Comparison of ENCODE assay signal across 8 mouse cellular contexts in the genomic region with DNA sequence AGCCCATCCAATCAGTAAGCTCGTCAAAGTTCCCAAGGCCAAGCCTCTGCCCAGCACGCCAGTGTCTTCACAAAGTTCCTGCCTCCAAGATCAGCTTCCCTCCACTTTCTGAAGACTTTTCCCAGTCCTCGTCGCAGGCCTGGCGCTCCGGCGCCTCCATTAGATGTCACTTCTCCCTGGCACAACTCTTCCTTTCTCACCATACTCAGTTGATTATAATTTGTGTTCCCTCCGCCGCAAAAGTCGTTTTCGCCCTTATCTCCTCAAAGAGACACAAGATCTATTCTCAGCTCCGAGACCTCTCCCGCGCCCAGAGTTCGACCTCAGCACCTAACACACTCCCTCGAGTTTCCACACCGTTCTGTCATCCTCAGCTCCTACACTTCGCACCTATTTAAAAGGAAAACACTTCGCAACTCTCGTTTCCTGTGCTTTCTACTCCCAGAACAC. TPM values are rescaled to one million over a fixed set of nuclear protein-coding genes. Genes with fewer than 3 reads are reported as not detected.
A peak's percentile ranks its signal among the peaks of the same experiment; 100 is the strongest.
DNase-seq lines count a peak whose midpoint lies in the region; ATAC-seq and TF ChIP-seq lines count a peak whose summit lies in the region.

No protein-coding gene starts in this region.

- under 1% methylated on average over 20 of the region's 20 CpGs for WGBS in bone marrow, adult 2 months
- WGBS in forebrain, embryonic 14.5 days: under 1% methylated on average over 20 of the region's 20 CpGs
- WGBS in midbrain, embryonic 12.5 days: under 1% methylated on average over 20 of the region's 20 CpGs

- no peaks in the 10 kb centered on the region for H3K9me3 ChIP-seq in megakaryocyte, embryonic 14.5 days
- H3K9me3 ChIP-seq in forebrain, embryonic 14.5 days (replicated peaks; ENCODE audit: control insufficient read depth, low read length): no peaks in the 10 kb centered on the region
- H3K9me3 ChIP-seq in midbrain, embryonic 12.5 days: no peaks in the 10 kb centered on the region

- TF ChIP-seq POLR2A in bone marrow, adult 2 months (IDR thresholded peaks at IDR 0.05; ENCODE audit: borderline replicate concordance, control insufficient read depth, low read depth, low read length): no peak

- no peak for TF ChIP-seq CTCF in bone marrow, adult 2 months (IDR thresholded peaks at IDR 0.05; ENCODE audit: control insufficient read depth, insufficient read depth, low read length)

- H3K27me3 ChIP-seq in megakaryocyte, embryonic 14.5 days (replicated peaks): no peaks in the 10 kb centered on the region
- no peaks in the 10 kb centered on the region for H3K27me3 ChIP-seq in forebrain, embryonic 14.5 days (replicated peaks; ENCODE audit: control insufficient read depth, insufficient read depth, low read length)
- no peaks in the 10 kb centered on the region for H3K27me3 ChIP-seq in midbrain, embryonic 12.5 days

- ATAC-seq in megakaryocyte, adult 5-6 weeks (ENCODE audit: poor library complexity, severe bottlenecking): no peak
- no peak for ATAC-seq in forebrain, embryonic 14.5 days
- no peak for ATAC-seq in midbrain, embryonic 12.5 days (ENCODE audit: low FRiP score, low read depth)

- DNase-seq in forebrain, embryonic 14.5 days (ENCODE audit: low spot score): peak; percentile 14
- peak; percentile 34 for DNase-seq in kidney, postnatal 14 days
- DNase-seq in thymus, postnatal 4 days: peak; percentile 36
- DNase-seq in layer of hippocampus, adult 9-10 months (ENCODE audit: low spot score): no peak

- H3K36me3 ChIP-seq in megakaryocyte, embryonic 14.5 days (replicated peaks; ENCODE audit: low read length): peaks cover 13% of the 10 kb centered on the region
- no peaks in the 10 kb centered on the region for H3K36me3 ChIP-seq in forebrain, embryonic 14.5 days (ENCODE audit: control insufficient read depth, insufficient read depth, low read length)
- H3K36me3 ChIP-seq in midbrain, embryonic 12.5 days: no peaks in the 10 kb centered on the region

- H3K4me3 ChIP-seq in megakaryocyte, embryonic 14.5 days (replicated peaks): peak overlapping the region; percentile 99
- H3K4me3 ChIP-seq in bone marrow, adult 2 months (replicated peaks; ENCODE audit: control insufficient read depth, low read depth, low read length): peak overlapping the region; percentile 83
- peak overlapping the region; percentile 96 for H3K4me3 ChIP-seq in forebrain, embryonic 14.5 days (ENCODE audit: low read depth, low read length)
- peak overlapping the region; percentile 99 for H3K4me3 ChIP-seq in midbrain, embryonic 12.5 days

- peak overlapping the region; percentile 96 for H3K4me2 ChIP-seq in forebrain, embryonic 14.5 days (ENCODE audit: low read length)
- peak overlapping the region; percentile 97 for H3K4me2 ChIP-seq in midbrain, embryonic 12.5 days (replicated peaks)

- H3K9ac ChIP-seq in forebrain, embryonic 14.5 days (ENCODE audit: low read length): peak overlapping the region; percentile 93
- H3K9ac ChIP-seq in midbrain, embryonic 12.5 days (replicated peaks): peak overlapping the region; percentile 99

- H3K27ac ChIP-seq in bone marrow, adult 2 months (ENCODE audit: control insufficient read depth, insufficient read depth, low read depth, low read length, poor library complexity): peak overlapping the region; percentile 85
- H3K27ac ChIP-seq in forebrain, embryonic 14.5 days (ENCODE audit: low read depth, low read length): no peak overlapping the region
- H3K27ac ChIP-seq in midbrain, embryonic 12.5 days (replicated peaks): peak overlapping the region; percentile 82

- peaks cover 54% of the 10 kb centered on the region for H3K4me1 ChIP-seq in megakaryocyte, embryonic 14.5 days
- peaks cover 2% of the 10 kb centered on the region; the same call in 1 of the 2 replicates for H3K4me1 ChIP-seq in bone marrow, adult 2 months (ENCODE audit: control insufficient read depth, insufficient read depth, low read length)
- H3K4me1 ChIP-seq in forebrain, embryonic 14.5 days (ENCODE audit: control insufficient read depth, insufficient read depth, low read length): peaks cover 18% of the 10 kb centered on the region
- H3K4me1 ChIP-seq in midbrain, embryonic 12.5 days: peaks cover 31% of the 10 kb centered on the region

RNA-seq across cellular contexts. Expression of gene D17Wsu92e, which starts 0.9 kb away (rescaled TPM):
- 15.2 and 42.6 TPM in 2 replicates for polyA plus RNA-seq in megakaryocyte, embryonic 14.5 days (2012; ENCODE audit: insufficient read depth, low replicate concordance)
- 40.4 and 43.6 TPM in 2 replicates for total RNA-seq in megakaryocyte, adult 5-6 weeks (2015)
- 60.4 and 72.7 TPM in 2 replicates for total RNA-seq in megakaryocyte, adult 5-6 weeks (2017)
- 67.3 and 80.9 TPM in 2 replicates for polyA plus RNA-seq in bone marrow, adult 2 months (2011; ENCODE audit: insufficient read depth, insufficient read length, low replicate concordance, missing spikeins)
- polyA plus RNA-seq in forebrain, embryonic 14.5 days (2014; fragmentation: Nextera tagmentation; extraction: Ambion mirVana): 9.8 and 10.2 TPM in 2 replicates
- 12.4 and 12.9 TPM in 2 replicates for polyA plus RNA-seq in midbrain, embryonic 12.5 days (2016; fragmentation: Nextera tagmentation; extraction: Ambion mirVana)

RNA-seq across cellular contexts. Expression of gene Snrpc, which starts 18.4 kb away (rescaled TPM):
- polyA plus RNA-seq in megakaryocyte, embryonic 14.5 days (2012; ENCODE audit: insufficient read depth, low replicate concordance): 400 and 415 TPM in 2 replicates
- 109 and 136 TPM in 2 replicates for total RNA-seq in megakaryocyte, adult 5-6 weeks (2015)
- total RNA-seq in megakaryocyte, adult 5-6 weeks (2017): 97.1 and 98.6 TPM in 2 replicates
- polyA plus RNA-seq in bone marrow, adult 2 months (2011; ENCODE audit: insufficient read depth, insufficient read length, low replicate concordance, missing spikeins): 49.4 and 74.7 TPM in 2 replicates
- polyA plus RNA-seq in forebrain, embryonic 14.5 days (2014; fragmentation: Nextera tagmentation; extraction: Ambion mirVana): 301 and 338 TPM in 2 replicates
- polyA plus RNA-seq in midbrain, embryonic 12.5 days (2016; fragmentation: Nextera tagmentation; extraction: Ambion mirVana): 350 and 358 TPM in 2 replicates

RNA-seq across cellular contexts. Expression of gene Uhrf1bp1, which starts 36.7 kb away (rescaled TPM):
- 3.2 and 12.1 TPM in 2 replicates for polyA plus RNA-seq in megakaryocyte, embryonic 14.5 days (2012; ENCODE audit: insufficient read depth, low replicate concordance)
- total RNA-seq in megakaryocyte, adult 5-6 weeks (2015): 2.6 and 3.5 TPM in 2 replicates
- 3.0 and 3.1 TPM in 2 replicates for total RNA-seq in megakaryocyte, adult 5-6 weeks (2017)
- polyA plus RNA-seq in bone marrow, adult 2 months (2011; ENCODE audit: insufficient read depth, insufficient read length, low replicate concordance, missing spikeins): 5.9 and 7.9 TPM in 2 replicates
- 4.3 and 5.3 TPM in 2 replicates for polyA plus RNA-seq in forebrain, embryonic 14.5 days (2014; fragmentation: Nextera tagmentation; extraction: Ambion mirVana)
- 8.3 and 9.2 TPM in 2 replicates for polyA plus RNA-seq in midbrain, embryonic 12.5 days (2016; fragmentation: Nextera tagmentation; extraction: Ambion mirVana)
